14 mouse cellular contexts compared by ENCODE assay signal in genomic region chr2:38359811-38360210, GRCm38 (mm10). TPM values are rescaled to one million over a fixed set of nuclear protein-coding genes. Genes with fewer than 3 reads are reported as not detected.
DNase-seq lines count a peak whose midpoint lies in the region; ATAC-seq and TF ChIP-seq lines count a peak whose summit lies in the region.
"Had no signal": no experiment of that assay in that cellular context is flagged by ENCODE, and none has a peak within 500 bp of the region (broad histone marks: within the 10 kb centered on the region; RNA-seq: fewer than 3 reads in every experiment).

No protein-coding gene starts in this region.

- H3K27ac ChIP-seq in layer of hippocampus, adult 2 months: peak overlapping the region; percentile 97; the same call in 1 of the 2 replicates
- no peak overlapping the region for H3K27ac ChIP-seq in embryonic facial prominence, embryonic 10.5 days (replicated peaks)
- no peak overlapping the region for H3K27ac ChIP-seq in liver, postnatal 0 days (ENCODE audit: low read depth)

- no peaks in the 10 kb centered on the region for H3K9me3 ChIP-seq in embryonic facial prominence, embryonic 10.5 days
- H3K9me3 ChIP-seq in liver, postnatal 0 days (ENCODE audit: low read length): no peaks in the 10 kb centered on the region

- peaks cover 29% of the 10 kb centered on the region; the same call in 1 of the 2 replicates for H3K36me3 ChIP-seq in embryonic facial prominence, embryonic 10.5 days (replicated peaks)
- no peaks in the 10 kb centered on the region for H3K36me3 ChIP-seq in liver, postnatal 0 days (replicated peaks; ENCODE audit: insufficient read depth, low read length)

- ATAC-seq in Patski: no peak
- ATAC-seq in liver, postnatal 0 days: no peak
- ATAC-seq: intestine, embryonic 16.5 days had no signal

- in situ Hi-C loops in Patski (cut with MboI; ENCODE audit: low pct_unique_long_range_greater_than_20kb): no loop called here

- no peak overlapping the region for H3K4me2 ChIP-seq in liver, postnatal 0 days (ENCODE audit: low read depth, low read length)

- TF ChIP-seq CTCF in layer of hippocampus, adult 2 months (conservative IDR thresholded peaks at IDR 0.05): no peak
- TF ChIP-seq CTCF in Patski (IDR thresholded peaks at IDR 0.05): no peak
- no peak for TF ChIP-seq CTCF in liver, postnatal 0 days (IDR thresholded peaks at IDR 0.05; ENCODE audit: low read depth)

- WGBS in embryonic facial prominence, embryonic 10.5 days: 8% methylated on average over 13 of the region's 13 CpGs
- WGBS in liver, postnatal 0 days (ENCODE audit: insufficient replicate concordance): 6% methylated on average over 13 of the region's 13 CpGs

- no peaks in the 10 kb centered on the region for H3K27me3 ChIP-seq in Patski
- peaks cover 100% of the 10 kb centered on the region for H3K27me3 ChIP-seq in embryonic facial prominence, embryonic 10.5 days (replicated peaks; ENCODE audit: low read depth, poor library complexity, severe bottlenecking)
- peaks cover 89% of the 10 kb centered on the region for H3K27me3 ChIP-seq in liver, postnatal 0 days (ENCODE audit: insufficient read depth, low read length)

- no peak overlapping the region; the same call in 1 of the 2 replicates for H3K4me3 ChIP-seq in layer of hippocampus, adult 2 months
- 0 out of 2 replicates have a peak overlapping the region, but pooled peaks have one; percentile 63 for H3K4me3 ChIP-seq in embryonic facial prominence, embryonic 10.5 days
- no peak overlapping the region for H3K4me3 ChIP-seq in liver, postnatal 0 days (ENCODE audit: low read depth, low read length)

- DNase-seq in layer of hippocampus, adult 2 months (ENCODE audit: low spot score in 2 of 2): no peak
- no peak for DNase-seq in layer of hippocampus, postnatal 36 days
- peak; percentile 37 for DNase-seq in Patski (ENCODE audit: low read depth, low spot score)
- peak; percentile 45 for DNase-seq in embryonic facial prominence, embryonic 10.5 days (ENCODE audit: low spot score)
- peak; percentile 72 for DNase-seq in lung, postnatal 36 days
- no peak for DNase-seq in liver, postnatal 0 days
- no peak for DNase-seq in heart, adult 11 months
- DNase-seq: cerebellum, adult 9-10 months; heart, adult 18-20 months; heart, postnatal 14 days; left cerebral cortex, postnatal 4 days; right cerebral cortex, postnatal 25 days had no signal

- POLR2A ChIA-PET in Patski (lab: Charles Lee): no interaction called here

- H3K4me1 ChIP-seq in embryonic facial prominence, embryonic 10.5 days: peaks cover 30% of the 10 kb centered on the region
- H3K4me1 ChIP-seq in liver, postnatal 0 days (ENCODE audit: insufficient read depth): no peaks in the 10 kb centered on the region

- CTCF ChIA-PET in Patski (lab: Charles Lee): no interaction called here

- H3K9ac ChIP-seq in liver, postnatal 0 days (replicated peaks): no peak overlapping the region

- TF ChIP-seq EP300 in liver, postnatal 0 days (IDR thresholded peaks at IDR 0.05; ENCODE audit: low read depth): no peak

RNA-seq across cellular contexts. Expression of gene Lhx2, which starts 20.7 kb away (rescaled TPM):
- 10 to 100 TPM; 96.6 to 99.5 TPM for total RNA-seq in layer of hippocampus, adult 2 months (2021)
- total RNA-seq in layer of hippocampus, postnatal 36 days (2021): 100 to 1,000 TPM in 1 of 2 experiments, 10 to 100 TPM in 1; 94.7 to 107 TPM
- 4.3 TPM for polyA plus RNA-seq in Patski (2021)
- polyA plus RNA-seq in embryonic facial prominence, embryonic 10.5 days (2016; fragmentation: Nextera tagmentation; extraction: Ambion mirVana): 17.9 and 19.6 TPM in 2 replicates
- polyA plus RNA-seq in liver, postnatal 0 days (2015; fragmentation: Nextera tagmentation; extraction: Ambion mirVana): 1.7 and 2.8 TPM in 2 replicates
- total RNA-seq: heart, adult 18-20 months; neutrophil, adult 5-6 weeks had no signal

Comparison
In these comparisons a context has a peak if more than half of its experiments do, and no peak if none do; other contexts are left out.
1. DNase-seq: peak in Patski (single experiment), embryonic facial prominence, embryonic 10.5 days (single experiment) and lung, postnatal 36 days (single experiment); none in layer of hippocampus, adult 2 months (0 of 2), layer of hippocampus, postnatal 36 days (0 of 2), liver, postnatal 0 days (single experiment) and heart, adult 11 months (single experiment).